In genomic region chr6:108523956-108524616, GRCm38 (mm10) we compare ENCODE assay signal across 21 mouse cellular contexts.
DNase-seq lines count a peak whose midpoint lies in the region; ATAC-seq and TF ChIP-seq lines count a peak whose summit lies in the region.
"Had no signal": no experiment of that assay in that cellular context is flagged by ENCODE, and none has a peak within 500 bp of the region (broad histone marks: within the 10 kb centered on the region; RNA-seq: fewer than 3 reads in every experiment).

No protein-coding gene starts in this region.

- 53% methylated on average over 16 of the region's 16 CpGs for WGBS in kidney, adult 2 months
- 89% methylated on average over 16 of the region's 16 CpGs for WGBS in kidney, embryonic 15.5 days

- H3K4me1 ChIP-seq in kidney, adult 2 months (ENCODE audit: control insufficient read depth, insufficient read depth, low read length) = peaks cover 20% of the 10 kb centered on the region
- peaks cover 10% of the 10 kb centered on the region; the same call in 1 of the 2 replicates for H3K4me1 ChIP-seq in kidney, embryonic 15.5 days
- H3K4me1 ChIP-seq: hindbrain, embryonic 12.5 days; neural tube, embryonic 15.5 days had no signal

- no peaks in the 10 kb centered on the region for H3K9me3 ChIP-seq in kidney, embryonic 15.5 days (replicated peaks)
- H3K9me3 ChIP-seq: hindbrain, embryonic 12.5 days; neural tube, embryonic 15.5 days had no signal

- peaks cover 4% of the 10 kb centered on the region for H3K36me3 ChIP-seq in kidney, adult 2 months (ENCODE audit: control insufficient read depth, insufficient read depth, low read length)
- peaks cover 64% of the 10 kb centered on the region for H3K36me3 ChIP-seq in kidney, embryonic 15.5 days
- H3K36me3 ChIP-seq: hindbrain, embryonic 12.5 days; neural tube, embryonic 15.5 days had no signal

- ATAC-seq in frontal cortex, adult (ENCODE audit: low TSS enrichment) = peak; percentile 53
- no peak for ATAC-seq in kidney, embryonic 15.5 days (replicated peaks; ENCODE audit: low FRiP score)
- ATAC-seq in CD4-positive, CD25-positive, alpha-beta regulatory T cell, adult 4 months = peak; percentile 90
- ATAC-seq in erythroblast, adult 5-6 weeks (replicated peaks; ENCODE audit: low FRiP score, poor library complexity, severe bottlenecking) = no peak
- ATAC-seq: forebrain, embryonic 14.5 days; intestine, postnatal 0 days had no signal

- H3K4me2 ChIP-seq in kidney, embryonic 15.5 days = no peak overlapping the region
- H3K4me2 ChIP-seq: heart, embryonic 11.5 days; hindbrain, embryonic 12.5 days; neural tube, embryonic 15.5 days had no signal

- no peak overlapping the region for H3K4me3 ChIP-seq in kidney, adult 2 months (ENCODE audit: insufficient read depth, low read depth, low read length)
- no peak overlapping the region for H3K4me3 ChIP-seq in kidney, embryonic 15.5 days (replicated peaks)
- H3K4me3 ChIP-seq: hindbrain, embryonic 12.5 days; neural tube, embryonic 15.5 days had no signal

- H3K27me3 ChIP-seq in kidney, adult 2 months (replicated peaks; ENCODE audit: control insufficient read depth, insufficient read depth, low read length) = no peaks in the 10 kb centered on the region
- H3K27me3 ChIP-seq in kidney, embryonic 15.5 days = no peaks in the 10 kb centered on the region
- H3K27me3 ChIP-seq: hindbrain, embryonic 12.5 days; neural tube, embryonic 15.5 days had no signal

- H3K27ac ChIP-seq in kidney, adult 2 months (ENCODE audit: insufficient read depth, low read depth, low read length) = peak overlapping the region; percentile 65
- H3K27ac ChIP-seq in kidney, embryonic 15.5 days = no peak overlapping the region
- H3K27ac ChIP-seq: hindbrain, embryonic 12.5 days; liver, embryonic 14.5 days; neural tube, embryonic 15.5 days; stomach, postnatal 0 days had no signal

- TF ChIP-seq POLR2A in kidney, adult 2 months (IDR thresholded peaks at IDR 0.05; ENCODE audit: low read depth, low read length) = no peak

- no peak for DNase-seq in frontal cortex, adult 2 months (ENCODE audit: extremely low spot score in 1 of 2, low spot score in 1 of 2)
- peak; percentile 90 for DNase-seq in kidney, adult 2 months
- DNase-seq in kidney, postnatal 14 days = peak; percentile 67
- DNase-seq in spleen, postnatal 14 days (ENCODE audit: low spot score in 2 of 2) = no peak
- DNase-seq: adrenal gland, adult 8-10 months; cerebellum, adult 8-10 months; embryo, embryonic 11 days; gastrocnemius, postnatal 10 days; left cerebral cortex, postnatal 4 days; lung, postnatal 14 days had no signal

- no peak overlapping the region for H3K9ac ChIP-seq in kidney, embryonic 15.5 days
- H3K9ac ChIP-seq: hindbrain, embryonic 12.5 days; liver, embryonic 14.5 days; neural tube, embryonic 15.5 days had no signal

- TF ChIP-seq CTCF in kidney, adult 2 months (conservative IDR thresholded peaks at IDR 0.05; ENCODE audit: insufficient read depth, insufficient read length, low read depth, low read length) = no peak

Comparison
In these comparisons a context has a peak if more than half of its experiments do, and no peak if none do; other contexts are left out.
1. ATAC-seq: peak in frontal cortex, adult (single experiment) and CD4-positive, CD25-positive, alpha-beta regulatory T cell, adult 4 months (single experiment); none in kidney, embryonic 15.5 days (single experiment) and erythroblast, adult 5-6 weeks (single experiment).
2. DNase-seq: peak in kidney, adult 2 months (single experiment) and kidney, postnatal 14 days (single experiment); none in frontal cortex, adult 2 months (0 of 2) and spleen, postnatal 14 days (0 of 2).